19 mouse cellular contexts compared by ENCODE assay signal in the genomic region with DNA sequence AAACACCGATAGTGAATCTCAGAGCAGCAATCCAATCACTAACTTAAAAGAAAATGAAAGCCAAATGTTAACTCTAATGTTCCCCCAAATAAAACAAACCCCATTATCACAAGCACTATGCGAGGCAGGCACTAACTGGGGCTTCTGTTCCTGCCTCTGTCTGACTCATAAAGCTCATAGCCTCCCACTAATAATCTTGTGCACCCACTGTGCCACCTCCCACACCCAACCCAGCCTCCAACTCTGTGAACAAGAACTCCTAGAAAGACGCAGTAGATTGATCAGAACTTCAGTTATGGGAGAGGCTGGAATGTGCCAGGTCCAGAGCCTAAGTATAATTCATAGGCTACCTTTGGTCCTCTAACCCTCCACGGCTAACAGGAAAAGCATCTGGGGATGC. TPM values are rescaled to one million over a fixed set of nuclear protein-coding genes. Genes with fewer than 3 reads are reported as not detected.
"Had no signal": no experiment of that assay in that cellular context is flagged by ENCODE, and none has a peak within 500 bp of the region (broad histone marks: within the 10 kb centered on the region; RNA-seq: fewer than 3 reads in every experiment).

No protein-coding gene starts in this region.

- H3K9ac ChIP-seq: limb, embryonic 13.5 days; liver, embryonic 12.5 days; liver, embryonic 15.5 days; lung, embryonic 15.5 days; midbrain, embryonic 12.5 days; neural tube, embryonic 13.5 days had no signal

- H3K9me3 ChIP-seq: limb, embryonic 10.5 days; limb, embryonic 13.5 days; liver, embryonic 12.5 days; liver, embryonic 15.5 days; lung, embryonic 15.5 days; midbrain, embryonic 12.5 days; neural tube, embryonic 13.5 days had no signal

- H3K27me3 ChIP-seq: limb, embryonic 13.5 days; liver, embryonic 12.5 days; liver, embryonic 15.5 days; lung, embryonic 15.5 days; midbrain, embryonic 12.5 days; neural tube, embryonic 13.5 days had no signal

- H3K4me2 ChIP-seq: limb, embryonic 13.5 days; liver, embryonic 12.5 days; liver, embryonic 15.5 days; lung, embryonic 15.5 days; midbrain, embryonic 12.5 days; neural tube, embryonic 13.5 days had no signal

- H3K36me3 ChIP-seq: liver, embryonic 12.5 days; liver, embryonic 15.5 days; lung, embryonic 15.5 days had no signal

- H3K4me3 ChIP-seq: limb, embryonic 10.5 days; limb, embryonic 13.5 days; liver, embryonic 12.5 days; liver, embryonic 15.5 days; lung, embryonic 15.5 days; midbrain, embryonic 12.5 days; myocyte; neural tube, embryonic 13.5 days had no signal

- DNase-seq: kidney, adult 18-20 months; kidney, adult 9 months; kidney, postnatal 14 days; kidney, postnatal 4 days; liver; lung, adult 18-20 months; lung, postnatal 10 days; lung, postnatal 36 days; thymus, adult 18-20 months; thymus, postnatal 36 days had no signal

- H3K27ac ChIP-seq: limb, embryonic 10.5 days; limb, embryonic 13.5 days; liver, embryonic 12.5 days; liver, embryonic 15.5 days; lung, embryonic 15.5 days; midbrain, embryonic 12.5 days; neural tube, embryonic 13.5 days had no signal

- H3K4me1 ChIP-seq: limb, embryonic 13.5 days; liver, embryonic 12.5 days; liver, embryonic 15.5 days; lung, embryonic 15.5 days; midbrain, embryonic 12.5 days; neural tube, embryonic 13.5 days had no signal

- ATAC-seq: liver, embryonic 12.5 days; midbrain, embryonic 16.5 days had no signal

RNA-seq across cellular contexts. Expression of a gene that starts 24.3 kb away (rescaled TPM):
- polyA plus RNA-seq: myocyte had no signal
